Mouse (Mus musculus) embryonic fibroblast, embryonic 13.5 days (primary cell): ENCODE measurements at regions not wholly inside any gene's neighbourhood (a gene's known extent, or its start where the extent isn't known, plus 50 kb on each side); places are given as distances from the start of the nearest gene placed in this dataset.

Experiments
- CTCF ChIP-seq: IDR thresholded peaks from 2 replicates; pipeline ENCODE4 v1.5.1; 2011; ENCODE audit warnings: mild to moderate bottlenecking, control low read depth, low read length, moderate library complexity, borderline replicate concordance; ENCODE audit not compliant: insufficient read depth
- POLR2A ChIP-seq: IDR thresholded peaks from 2 replicates; pipeline ENCODE4 v1.6.1; 2011; ENCODE audit warnings: low read depth, mild to moderate bottlenecking, control low read depth, low read length, moderate library complexity

GRCm38 (mm10) chr14:71518541-71518940 is 918.9 kb upstream of the Fam160b2 start:
- TF ChIP-seq POLR2A (no peak), CTCF (no peak)
